Mouse (Mus musculus) brain, embryonic 14.5 days (tissue): ENCODE results near the gene Mysm1.

Experiments used
- CTCF ChIP-seq: fragments of 200-500 bp; IDR thresholded peaks from 2 replicates; pipeline ENCODE4 v1.5.1; 2012; ENCODE audit warnings: inconsistent platforms, mild to moderate bottlenecking, moderate library complexity, borderline replicate concordance; ENCODE audit not compliant: insufficient read depth, insufficient read length; ENCODE audit errors: extremely low read depth
- POLR2A ChIP-seq: fragments of 200-500 bp; IDR thresholded peaks from 2 replicates; pipeline ENCODE4 v1.6.1; 2012; ENCODE audit warnings: mild to moderate bottlenecking, inconsistent platforms, borderline replicate concordance; ENCODE audit not compliant: poor library complexity, insufficient read depth, insufficient read length, severe bottlenecking; ENCODE audit errors: extremely low read depth

DNA sequence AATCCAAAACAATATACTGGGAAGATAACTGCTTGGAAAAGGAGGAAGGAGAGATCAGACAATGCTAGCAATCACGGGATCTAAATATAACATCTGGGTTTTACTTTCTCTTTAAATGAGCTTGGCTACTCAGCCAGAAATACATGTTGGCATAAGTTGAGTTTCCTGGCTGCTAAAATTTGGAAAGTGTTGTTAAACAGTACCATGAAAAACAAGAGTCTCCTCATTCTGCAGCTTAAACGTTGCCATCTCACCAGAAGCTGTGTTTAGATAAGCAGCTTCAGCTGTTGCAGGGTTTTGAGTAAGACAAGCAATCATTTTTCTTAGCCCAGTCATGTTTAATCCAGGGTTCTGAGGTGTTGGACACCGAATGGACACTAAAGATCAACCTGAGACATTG lies 77.1 kb downstream of the Mysm1 start:
- TF ChIP-seq CTCF (no peak), POLR2A (no peak)
